8 mouse cellular contexts compared by ENCODE assay signal in genomic region chr9:14523408-14524043, GRCm38 (mm10). TPM values are rescaled to one million over a fixed set of nuclear protein-coding genes. Genes with fewer than 3 reads are reported as not detected.
A peak's percentile ranks its signal among the peaks of the same experiment; 100 is the strongest.
DNase-seq lines count a peak whose midpoint lies in the region; ATAC-seq and TF ChIP-seq lines count a peak whose summit lies in the region.

No protein-coding gene starts in this region.

- no peak overlapping the region for H3K4me2 ChIP-seq in forebrain, embryonic 12.5 days
- H3K4me2 ChIP-seq in liver, postnatal 0 days (ENCODE audit: low read depth, low read length) = no peak overlapping the region

- intact Hi-C loops in heart, postnatal 14 days (cut with DNase I) = loop anchor here (1.0 to 5.0 kb wide), 2 partner anchors 176 to 239 kb away; no protein-coding TSS in a partner anchor

- no peak overlapping the region for H3K9ac ChIP-seq in forebrain, embryonic 12.5 days
- H3K9ac ChIP-seq in liver, postnatal 0 days (replicated peaks) = no peak overlapping the region

- H3K4me3 ChIP-seq in E14TG2a.4 (replicated peaks; ENCODE audit: low read length) = no peak overlapping the region
- no peak overlapping the region for H3K4me3 ChIP-seq in forebrain, embryonic 12.5 days (replicated peaks)
- H3K4me3 ChIP-seq in liver, postnatal 0 days (ENCODE audit: low read depth, low read length) = no peak overlapping the region

- ATAC-seq in forebrain, embryonic 12.5 days (ENCODE audit: low FRiP score) = peak; percentile 61; the same call in 1 of the 2 replicates
- peak; percentile 58; the same call in 1 of the 2 replicates for ATAC-seq in liver, postnatal 0 days
- ATAC-seq in neutrophil, adult 5-6 weeks (ENCODE audit: extremely low read depth, insufficient number of reproducible peaks, low FRiP score, poor library complexity, severe bottlenecking) = peak; percentile 51; the same call in 1 of the 2 replicates

- no peaks in the 10 kb centered on the region for H3K9me3 ChIP-seq in E14TG2a.4 (ENCODE audit: low read length)
- no peaks in the 10 kb centered on the region for H3K9me3 ChIP-seq in forebrain, embryonic 12.5 days
- no peaks in the 10 kb centered on the region for H3K9me3 ChIP-seq in liver, postnatal 0 days (ENCODE audit: low read length)

- TF ChIP-seq CTCF in E14TG2a.4 (conservative IDR thresholded peaks at IDR 0.05; ENCODE audit: low read length) = peak; percentile 90
- peak; percentile 83 for TF ChIP-seq CTCF in liver, postnatal 0 days (IDR thresholded peaks at IDR 0.05; ENCODE audit: low read depth)

- H3K27ac ChIP-seq in forebrain, embryonic 12.5 days = no peak overlapping the region
- H3K27ac ChIP-seq in liver, postnatal 0 days (ENCODE audit: low read depth) = no peak overlapping the region

- H3K4me1 ChIP-seq in E14TG2a.4 (replicated peaks; ENCODE audit: low read depth, low read length) = no peaks in the 10 kb centered on the region
- H3K4me1 ChIP-seq in forebrain, embryonic 12.5 days = no peaks in the 10 kb centered on the region
- no peaks in the 10 kb centered on the region for H3K4me1 ChIP-seq in liver, postnatal 0 days (ENCODE audit: insufficient read depth)

- no peak for TF ChIP-seq EP300 in liver, postnatal 0 days (IDR thresholded peaks at IDR 0.05; ENCODE audit: low read depth)

- no peaks in the 10 kb centered on the region for H3K36me3 ChIP-seq in E14TG2a.4 (ENCODE audit: insufficient read depth, low read length)
- no peaks in the 10 kb centered on the region for H3K36me3 ChIP-seq in forebrain, embryonic 12.5 days (replicated peaks)
- no peaks in the 10 kb centered on the region for H3K36me3 ChIP-seq in liver, postnatal 0 days (replicated peaks; ENCODE audit: insufficient read depth, low read length)

- peaks cover 5% of the 10 kb centered on the region; the same call in 1 of the 2 replicates for H3K27me3 ChIP-seq in E14TG2a.4 (ENCODE audit: insufficient read depth, low read length)
- H3K27me3 ChIP-seq in forebrain, embryonic 12.5 days = no peaks in the 10 kb centered on the region
- no peaks in the 10 kb centered on the region for H3K27me3 ChIP-seq in liver, postnatal 0 days (ENCODE audit: insufficient read depth, low read length)

- WGBS in forebrain, embryonic 12.5 days = 11% methylated on average over 4 of the region's 4 CpGs
- WGBS in liver, postnatal 0 days (ENCODE audit: insufficient replicate concordance) = 6% methylated on average over 4 of the region's 4 CpGs

- DNase-seq in c-Kit-positive CD71-negative TER-119-negative erythroid progenitor cells, embryonic 14.5 days (ENCODE audit: low read depth) = peak; percentile 32
- DNase-seq in heart, postnatal 14 days = peak; percentile 81 to 88
- peak; percentile 82 to 86 for DNase-seq in kidney, postnatal 4 days
- peak; percentile 65 for DNase-seq in liver, postnatal 0 days
- peak; percentile 83 for DNase-seq in testis, postnatal 10 days (ENCODE audit: low spot score)

RNA-seq across cellular contexts. Expression of gene Cwc15, which starts 23.1 kb away (rescaled TPM):
- polyA plus RNA-seq in forebrain, embryonic 12.5 days (2016; fragmentation: Nextera tagmentation; extraction: Ambion mirVana) = 192 and 194 TPM in 2 replicates
- total RNA-seq in heart, postnatal 14 days (2021) = 10 to 100 TPM; 67.3 to 69.4 TPM
- 69.6 and 74.3 TPM in 2 replicates for polyA plus RNA-seq in liver, postnatal 0 days (2015; fragmentation: Nextera tagmentation; extraction: Ambion mirVana)
- total RNA-seq in neutrophil, adult 5-6 weeks (2017) = 148 and 156 TPM in 2 replicates

RNA-seq across cellular contexts. Expression of gene Kdm4d, which starts 23.2 kb away (rescaled TPM):
- polyA plus RNA-seq in forebrain, embryonic 12.5 days (2016; fragmentation: Nextera tagmentation; extraction: Ambion mirVana) = 0.12 and 0.27 TPM in 2 replicates
- total RNA-seq in heart, postnatal 14 days (2021) = not detected
- polyA plus RNA-seq in liver, postnatal 0 days (2015; fragmentation: Nextera tagmentation; extraction: Ambion mirVana) = 0.05 and 0.06 TPM in 2 replicates
- total RNA-seq in neutrophil, adult 5-6 weeks (2017) = 0.61 TPM in 1 of 2 replicates, not detected in the other

Comparison
In these comparisons a context has a peak if more than half of its experiments do, and no peak if none do; other contexts are left out.
1. DNase-seq: peak in every context shown above with its lines; median percentile 84 in heart, postnatal 14 days; 84 in kidney, postnatal 4 days; 83 in testis, postnatal 10 days; 65 in liver, postnatal 0 days; 32 in c-Kit-positive CD71-negative TER-119-negative erythroid progenitor cells, embryonic 14.5 days.